Mouse (Mus musculus): Measurements from ENCODE around the gene Idh2. TPM values are rescaled to one million over a fixed set of nuclear protein-coding genes. Genes with fewer than 3 reads are reported as not detected.

Idh2 gene
- polyA plus RNA-seq, 1 experiment from 2014 or later, result 658 TPM

DNA sequence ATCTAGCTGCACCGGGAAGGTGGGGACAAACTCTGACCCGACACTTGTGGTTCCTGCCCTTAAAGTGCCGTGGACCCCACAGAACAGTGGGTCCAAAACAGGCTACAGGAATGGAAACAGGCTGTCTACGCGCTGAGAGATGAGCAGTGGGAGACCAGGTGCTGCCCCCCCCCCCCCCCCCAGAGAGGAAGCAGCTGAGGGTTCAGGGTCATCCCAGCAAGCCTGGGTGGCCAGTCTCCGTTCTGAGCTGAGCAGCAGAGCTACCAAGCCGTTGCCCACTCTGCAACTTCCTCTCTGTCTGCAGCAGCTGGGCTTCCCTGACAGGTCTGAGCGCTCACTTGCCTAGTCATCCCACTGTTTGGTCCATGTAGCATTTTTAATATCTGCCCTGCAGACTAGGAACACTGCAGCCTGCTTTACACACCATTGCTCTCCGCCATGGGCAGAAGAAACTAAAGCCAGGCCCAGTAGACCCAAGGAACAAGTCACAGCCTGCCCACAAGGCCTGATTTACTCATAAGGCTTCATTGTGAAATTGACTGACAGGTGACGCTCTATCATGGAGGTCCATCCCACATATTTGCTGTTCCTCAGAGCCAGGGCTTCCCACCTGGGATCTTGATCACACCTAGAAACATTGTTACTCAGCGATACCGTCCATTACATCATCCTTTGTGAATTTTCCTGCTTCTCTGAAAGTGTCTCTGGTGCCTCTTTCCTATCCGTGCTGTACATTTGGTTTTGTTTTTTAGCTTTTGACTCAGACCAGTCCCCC, 55.9 kb downstream of the Idh2 start:
- ATAC-seq (ENCODE audit: low FRiP score, low TSS enrichment), result no peak
- Histone ChIP-seq H3K36me3 (ENCODE audit: control insufficient read depth, insufficient read depth, low read length) (no peaks in the 10 kb centered on the region), H3K27ac (ENCODE audit: low read depth, low read length) (peak overlapping the region; percentile 69), H3K4me3 (ENCODE audit: low read length) (no peak overlapping the region), H3K9me3 (ENCODE audit: control insufficient read depth, low read length) (no peaks in the 10 kb centered on the region), H3K27me3 (ENCODE audit: control insufficient read depth, insufficient read depth, low read length) (no peaks in the 10 kb centered on the region), H3K4me1 (ENCODE audit: control insufficient read depth, insufficient read depth, low read length) (peaks cover 39% of the 10 kb centered on the region), H3K9ac (ENCODE audit: low read depth, low read length) (no peak overlapping the region), H3K4me2 (replicated peaks; ENCODE audit: low read depth, low read length) (no peak overlapping the region)
- WGBS, result 69% methylated on average over 13 of the region's 13 CpGs

GRCm38 (mm10) chr7:80058405-80059063, 56.7 kb downstream of the Idh2 start:
- Histone ChIP-seq H3K9ac (ENCODE audit: low read depth, low read length) (no peak overlapping the region), H3K27ac (ENCODE audit: low read depth, low read length) (peak overlapping the region; percentile 69), H3K4me1 (ENCODE audit: control insufficient read depth, insufficient read depth, low read length) (peaks cover 39% of the 10 kb centered on the region), H3K4me3 (ENCODE audit: low read length) (no peak overlapping the region), H3K36me3 (ENCODE audit: control insufficient read depth, insufficient read depth, low read length) (no peaks in the 10 kb centered on the region; the same call in 1 of the 2 replicates), H3K27me3 (ENCODE audit: control insufficient read depth, insufficient read depth, low read length) (no peaks in the 10 kb centered on the region), H3K9me3 (ENCODE audit: control insufficient read depth, low read length) (no peaks in the 10 kb centered on the region), H3K4me2 (replicated peaks; ENCODE audit: low read depth, low read length) (no peak overlapping the region)
- 74% methylated on average over 4 of the region's 4 CpGs for WGBS
- ATAC-seq (ENCODE audit: low FRiP score, low TSS enrichment), result no peak

DNA sequence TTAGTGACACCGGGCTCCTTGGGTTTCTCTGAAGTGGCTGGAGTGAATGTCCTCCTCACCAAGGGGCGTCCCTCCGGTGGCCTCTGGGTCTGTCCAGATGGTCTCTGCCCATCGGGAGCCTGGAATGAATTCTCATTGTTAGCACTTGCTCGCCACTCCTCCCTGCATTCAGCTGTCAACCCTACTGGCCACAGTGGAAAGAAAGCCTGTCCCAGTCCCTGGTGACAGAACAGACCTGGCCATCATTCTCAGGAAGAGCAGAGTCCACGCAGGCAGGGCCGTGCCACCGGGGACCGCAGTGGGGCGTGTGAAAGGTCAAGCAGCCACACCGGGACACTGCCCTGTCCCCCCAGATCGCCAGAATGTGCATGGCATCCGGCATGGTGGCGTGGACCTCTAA, 57.4 kb downstream of the Idh2 start:
- Histone ChIP-seq H3K4me3 (ENCODE audit: low read length) (no peak overlapping the region), H3K9me3 (ENCODE audit: control insufficient read depth, low read length) (no peaks in the 10 kb centered on the region), H3K27me3 (ENCODE audit: control insufficient read depth, insufficient read depth, low read length) (no peaks in the 10 kb centered on the region), H3K9ac (ENCODE audit: low read depth, low read length) (no peak overlapping the region), H3K4me1 (ENCODE audit: control insufficient read depth, insufficient read depth, low read length) (peaks cover 43% of the 10 kb centered on the region), H3K4me2 (replicated peaks; ENCODE audit: low read depth, low read length) (peak overlapping the region; percentile 10; the same call in 1 of the 2 replicates), H3K27ac (ENCODE audit: low read depth, low read length) (peak overlapping the region; percentile 69; the same call in 1 of the 2 replicates), H3K36me3 (ENCODE audit: control insufficient read depth, insufficient read depth, low read length) (no peaks in the 10 kb centered on the region; the same call in 1 of the 2 replicates)
- WGBS, result 45% methylated on average over 14 of the region's 14 CpGs
- no peak for ATAC-seq (ENCODE audit: low FRiP score, low TSS enrichment)

DNA sequence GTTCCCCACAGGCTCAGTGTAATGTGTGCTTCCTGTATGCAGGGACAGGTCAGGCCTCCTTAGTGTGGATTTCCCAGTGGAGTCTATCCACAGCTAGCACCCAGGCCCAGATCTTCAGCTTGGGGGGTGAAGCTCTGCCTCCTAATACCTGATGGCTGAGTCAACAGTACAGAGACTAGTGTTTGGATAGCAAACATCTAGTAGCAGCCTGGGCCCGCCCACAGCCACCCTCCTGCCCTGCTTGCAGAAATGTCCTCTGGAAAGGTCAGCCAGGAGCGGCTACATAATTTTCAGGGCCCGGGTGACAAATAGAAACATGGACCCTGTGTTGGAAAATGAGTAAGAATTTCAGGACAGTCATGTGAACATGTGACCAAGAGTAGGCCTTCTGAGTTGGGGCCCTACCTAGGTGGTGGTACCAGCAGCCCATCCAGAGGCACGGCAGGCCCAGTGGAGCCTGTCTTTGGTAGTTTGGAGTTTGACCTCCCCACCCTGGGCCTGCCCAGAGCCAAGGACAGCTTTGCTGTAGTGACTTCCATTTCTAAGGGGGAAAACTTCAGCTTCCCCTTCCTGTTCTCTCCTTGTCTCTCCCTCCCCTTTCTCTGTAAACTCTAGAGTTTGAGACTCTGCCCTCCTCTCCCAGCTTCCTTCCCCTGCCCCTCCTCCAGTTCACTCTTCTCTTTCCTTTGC, 58.0 kb downstream of the Idh2 start:
- Histone ChIP-seq H3K4me2 (replicated peaks; ENCODE audit: low read depth, low read length) (peak overlapping the region; percentile 10; the same call in 1 of the 2 replicates), H3K4me1 (ENCODE audit: control insufficient read depth, insufficient read depth, low read length) (peaks cover 46% of the 10 kb centered on the region), H3K36me3 (ENCODE audit: control insufficient read depth, insufficient read depth, low read length) (no peaks in the 10 kb centered on the region; the same call in 1 of the 2 replicates), H3K27ac (ENCODE audit: low read depth, low read length) (peak overlapping the region; percentile 69), H3K9me3 (ENCODE audit: control insufficient read depth, low read length) (no peaks in the 10 kb centered on the region), H3K4me3 (ENCODE audit: low read length) (no peak overlapping the region), H3K9ac (ENCODE audit: low read depth, low read length) (0 out of 2 replicates have a peak overlapping the region, but pooled peaks have one; percentile 4), H3K27me3 (ENCODE audit: control insufficient read depth, insufficient read depth, low read length) (no peaks in the 10 kb centered on the region)
- no peak for ATAC-seq (ENCODE audit: low FRiP score, low TSS enrichment)
- WGBS, result 27% methylated on average over 4 of the region's 4 CpGs

DNA sequence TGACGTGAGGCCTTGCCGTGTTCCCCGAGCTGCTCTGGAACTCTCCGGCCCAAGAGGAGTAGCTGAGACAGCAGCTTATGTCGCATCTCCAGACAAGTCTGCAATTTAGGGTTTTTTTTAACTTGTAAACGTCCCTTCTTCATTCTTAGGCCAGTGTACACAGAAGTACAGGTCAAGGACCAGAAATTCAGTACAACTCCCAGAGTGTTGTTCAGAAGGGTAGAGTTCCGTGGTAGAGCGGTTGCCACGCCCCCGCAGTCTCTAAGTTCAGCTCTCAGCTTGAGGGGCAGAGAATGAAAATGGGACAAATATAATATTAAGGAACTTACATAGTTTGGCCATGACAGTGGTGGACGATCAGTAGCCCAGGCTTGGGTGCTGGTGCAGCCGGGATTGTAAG, 59.4 kb downstream of the Idh2 start:
- Histone ChIP-seq H3K36me3 (ENCODE audit: control insufficient read depth, insufficient read depth, low read length) (no peaks in the 10 kb centered on the region; the same call in 1 of the 2 replicates), H3K4me2 (replicated peaks; ENCODE audit: low read depth, low read length) (no peak overlapping the region), H3K9me3 (ENCODE audit: control insufficient read depth, low read length) (no peaks in the 10 kb centered on the region), H3K27me3 (ENCODE audit: control insufficient read depth, insufficient read depth, low read length) (no peaks in the 10 kb centered on the region), H3K4me1 (ENCODE audit: control insufficient read depth, insufficient read depth, low read length) (peaks cover 60% of the 10 kb centered on the region), H3K9ac (ENCODE audit: low read depth, low read length) (no peak overlapping the region), H3K27ac (ENCODE audit: low read depth, low read length) (no peak overlapping the region), H3K4me3 (ENCODE audit: low read length) (no peak overlapping the region)
- no peak for ATAC-seq (ENCODE audit: low FRiP score, low TSS enrichment)
- 65% methylated on average over 12 of the region's 12 CpGs for whole genome bisulfite sequencing

- no peak overlapping the region for H3K4me2 ChIP-seq (replicated peaks; ENCODE audit: low read depth, low read length)
- H3K4me3 ChIP-seq (ENCODE audit: low read length), result no peak overlapping the region
- H3K9ac ChIP-seq (ENCODE audit: low read depth, low read length), result no peak overlapping the region
- peaks cover 56% of the 10 kb centered on the region for H3K4me1 ChIP-seq (ENCODE audit: control insufficient read depth, insufficient read depth, low read length)
- no peaks in the 10 kb centered on the region for H3K9me3 ChIP-seq (ENCODE audit: control insufficient read depth, low read length)
- WGBS, result 93% methylated on average over 9 of the region's 9 CpGs
- H3K36me3 ChIP-seq (ENCODE audit: control insufficient read depth, insufficient read depth, low read length), result no peaks in the 10 kb centered on the region; the same call in 1 of the 2 replicates
- H3K27ac ChIP-seq (ENCODE audit: low read depth, low read length), result no peak overlapping the region
- no peaks in the 10 kb centered on the region for H3K27me3 ChIP-seq (ENCODE audit: control insufficient read depth, insufficient read depth, low read length)
- ATAC-seq (ENCODE audit: low FRiP score, low TSS enrichment), result no peak
Measured at GRCm38 (mm10) chr7:80053147-80053546, 62.0 kb downstream of the Idh2 start.

- peaks cover 52% of the 10 kb centered on the region for H3K4me1 ChIP-seq (ENCODE audit: control insufficient read depth, insufficient read depth, low read length)
- no peak overlapping the region for H3K4me2 ChIP-seq (replicated peaks; ENCODE audit: low read depth, low read length)
- H3K36me3 ChIP-seq (ENCODE audit: control insufficient read depth, insufficient read depth, low read length), result no peaks in the 10 kb centered on the region; the same call in 1 of the 2 replicates
- H3K9ac ChIP-seq (ENCODE audit: low read depth, low read length), result no peak overlapping the region; the same call in 1 of the 2 replicates
- H3K27ac ChIP-seq (ENCODE audit: low read depth, low read length), result peak overlapping the region; percentile 20; the same call in 1 of the 2 replicates
- H3K9me3 ChIP-seq (ENCODE audit: control insufficient read depth, low read length), result no peaks in the 10 kb centered on the region
- ATAC-seq (ENCODE audit: low FRiP score, low TSS enrichment), result peak; percentile 47
- no peak overlapping the region for H3K4me3 ChIP-seq (ENCODE audit: low read length)
- 28% methylated on average over 11 of the region's 11 CpGs for WGBS
- H3K27me3 ChIP-seq (ENCODE audit: control insufficient read depth, insufficient read depth, low read length), result no peaks in the 10 kb centered on the region
Measured at GRCm38 (mm10) chr7:80052261-80052660, 62.9 kb downstream of the Idh2 start.

GRCm38 (mm10) chr7:80051835-80052234, 63.4 kb downstream of the Idh2 start:
- Histone ChIP-seq H3K9ac (ENCODE audit: low read depth, low read length) (no peak overlapping the region), H3K9me3 (ENCODE audit: control insufficient read depth, low read length) (no peaks in the 10 kb centered on the region), H3K27me3 (ENCODE audit: control insufficient read depth, insufficient read depth, low read length) (no peaks in the 10 kb centered on the region), H3K4me2 (replicated peaks; ENCODE audit: low read depth, low read length) (no peak overlapping the region), H3K36me3 (ENCODE audit: control insufficient read depth, insufficient read depth, low read length) (no peaks in the 10 kb centered on the region; the same call in 1 of the 2 replicates), H3K4me3 (ENCODE audit: low read length) (no peak overlapping the region), H3K27ac (ENCODE audit: low read depth, low read length) (peak overlapping the region; percentile 20; the same call in 1 of the 2 replicates), H3K4me1 (ENCODE audit: control insufficient read depth, insufficient read depth, low read length) (peaks cover 52% of the 10 kb centered on the region)
- WGBS, result 55% methylated on average over 6 of the region's 6 CpGs
- ATAC-seq (ENCODE audit: low FRiP score, low TSS enrichment), result peak; percentile 58

All from kidney, embryonic 14.5 days (tissue).